In the genomic region with DNA sequence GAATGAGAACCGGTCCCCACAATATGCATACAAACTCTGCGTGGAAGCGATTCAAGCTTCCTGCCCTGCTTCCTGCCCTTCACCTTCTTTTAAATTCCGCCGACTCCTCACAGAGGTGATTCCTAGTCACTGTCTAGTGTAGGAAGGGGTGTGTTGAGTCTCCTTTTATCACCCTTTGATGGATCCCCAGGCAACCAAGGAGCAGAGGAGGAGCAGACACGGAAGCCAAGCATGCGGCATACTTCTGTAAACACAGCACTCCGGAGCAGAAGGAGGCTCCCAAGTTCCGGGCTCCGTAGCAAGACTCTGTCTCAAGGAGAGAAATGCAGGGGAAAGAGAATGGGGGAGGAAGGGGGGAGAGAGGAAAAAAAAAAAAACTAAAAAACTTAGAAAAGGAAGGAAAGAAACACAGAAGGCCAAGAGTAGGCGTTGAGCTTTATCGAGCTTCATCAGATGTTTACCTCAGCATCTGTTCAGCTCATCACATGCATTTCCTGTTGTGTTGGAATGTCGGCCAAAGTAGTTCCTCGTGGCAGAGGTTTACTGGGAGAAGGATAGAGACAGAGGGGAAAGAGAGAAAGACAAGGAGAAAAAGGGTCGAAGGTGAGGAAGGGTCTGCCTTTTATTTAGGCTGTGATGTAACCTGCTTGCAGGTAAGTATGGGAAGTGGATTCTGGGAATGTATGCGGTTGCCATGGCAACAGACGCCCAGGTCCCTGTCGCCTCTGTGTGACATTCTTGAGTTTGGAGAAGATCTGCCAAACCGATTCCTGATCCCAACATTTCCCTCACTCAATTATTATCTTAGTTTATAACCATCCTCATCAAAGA, we compare ENCODE assay signal across 7 mouse cellular contexts. TPM values are rescaled to one million over a fixed set of nuclear protein-coding genes. Genes with fewer than 3 reads are reported as not detected.
DNase-seq lines count a peak whose midpoint lies in the region; ATAC-seq lines count a peak whose summit lies in the region.

No protein-coding gene starts in this region.

- DNase-seq in ES-CJ7 (ENCODE audit: low read depth, low spot score) (peak; percentile 90), R1 (ENCODE audit: low read depth, low spot score) (peak; percentile 96)
- peak; percentile 19 to 49 for DNase-seq in heart, adult 9 months (ENCODE audit: low spot score in 2 of 2)
- no peak for DNase-seq in limb, embryonic 10.5 days (ENCODE audit: low spot score)
- DNase-seq in thymus, adult 18-20 months: no peak
- DNase-seq in layer of hippocampus, adult 9-10 months (ENCODE audit: low spot score): no peak

- 5% methylated on average over 19 of the region's 19 CpGs for WGBS in limb, embryonic 10.5 days
- 14% methylated on average over 19 of the region's 19 CpGs for WGBS in midbrain, embryonic 15.5 days

- no peak for ATAC-seq in midbrain, embryonic 15.5 days (replicated peaks)

- H3K27ac ChIP-seq in limb, embryonic 10.5 days: peak overlapping the region; percentile 56; the same call in 1 of the 2 replicates
- H3K27ac ChIP-seq in midbrain, embryonic 15.5 days: no peak overlapping the region

- H3K27me3 ChIP-seq in limb, embryonic 10.5 days (ENCODE audit: low read depth, poor library complexity, severe bottlenecking): 0 out of 2 replicates have a peak, but pooled peaks cover 6% of the 10 kb centered on the region
- H3K27me3 ChIP-seq in midbrain, embryonic 15.5 days (replicated peaks): no peaks in the 10 kb centered on the region

- no peaks in the 10 kb centered on the region for H3K9me3 ChIP-seq in limb, embryonic 10.5 days (replicated peaks)
- no peaks in the 10 kb centered on the region for H3K9me3 ChIP-seq in midbrain, embryonic 15.5 days

- H3K4me3 ChIP-seq in limb, embryonic 10.5 days: peak overlapping the region; percentile 43
- H3K4me3 ChIP-seq in midbrain, embryonic 15.5 days: peak overlapping the region; percentile 31

- no peak overlapping the region for H3K9ac ChIP-seq in midbrain, embryonic 15.5 days

- peak overlapping the region; percentile 51 for H3K4me2 ChIP-seq in midbrain, embryonic 15.5 days

- peaks cover 8% of the 10 kb centered on the region for H3K4me1 ChIP-seq in limb, embryonic 10.5 days
- H3K4me1 ChIP-seq in midbrain, embryonic 15.5 days: peaks cover 12% of the 10 kb centered on the region

- no peaks in the 10 kb centered on the region for H3K36me3 ChIP-seq in limb, embryonic 10.5 days
- H3K36me3 ChIP-seq in midbrain, embryonic 15.5 days (replicated peaks): no peaks in the 10 kb centered on the region

RNA-seq across cellular contexts. Expression of gene 4933406M09Rik, which starts 3.7 kb away (rescaled TPM):
- not detected in 2 replicates for polyA plus RNA-seq in limb, embryonic 10.5 days (2016; fragmentation: Nextera tagmentation; extraction: Ambion mirVana)
- polyA plus RNA-seq in midbrain, embryonic 15.5 days (2015; fragmentation: Nextera tagmentation; extraction: Ambion mirVana): not detected in 2 replicates

RNA-seq across cellular contexts. Expression of gene Tmem183a, which starts 20.2 kb away (rescaled TPM):
- 118 TPM in 2 replicates for polyA plus RNA-seq in limb, embryonic 10.5 days (2016; fragmentation: Nextera tagmentation; extraction: Ambion mirVana)
- 144 and 147 TPM in 2 replicates for polyA plus RNA-seq in midbrain, embryonic 15.5 days (2015; fragmentation: Nextera tagmentation; extraction: Ambion mirVana)

RNA-seq across cellular contexts. Expression of gene Cyb5r1, which starts 23.3 kb away (rescaled TPM):
- polyA plus RNA-seq in limb, embryonic 10.5 days (2016; fragmentation: Nextera tagmentation; extraction: Ambion mirVana): 41.6 and 44.4 TPM in 2 replicates
- polyA plus RNA-seq in midbrain, embryonic 15.5 days (2015; fragmentation: Nextera tagmentation; extraction: Ambion mirVana): 12.6 and 13.3 TPM in 2 replicates

RNA-seq across cellular contexts. Expression of gene Adipor1, which starts 33.2 kb away (rescaled TPM):
- 79.8 and 85.0 TPM in 2 replicates for polyA plus RNA-seq in limb, embryonic 10.5 days (2016; fragmentation: Nextera tagmentation; extraction: Ambion mirVana)
- 76.0 and 82.4 TPM in 2 replicates for polyA plus RNA-seq in midbrain, embryonic 15.5 days (2015; fragmentation: Nextera tagmentation; extraction: Ambion mirVana)

RNA-seq across cellular contexts. Expression of gene Ppfia4, which starts 49.3 kb away (rescaled TPM):
- 1.8 and 2.3 TPM in 2 replicates for polyA plus RNA-seq in limb, embryonic 10.5 days (2016; fragmentation: Nextera tagmentation; extraction: Ambion mirVana)
- 18.9 and 20.4 TPM in 2 replicates for polyA plus RNA-seq in midbrain, embryonic 15.5 days (2015; fragmentation: Nextera tagmentation; extraction: Ambion mirVana)

Comparison
In these comparisons a context has a peak if more than half of its experiments do, and no peak if none do; other contexts are left out.
1. DNase-seq: peak in ES-CJ7 (single experiment), R1 (single experiment) and heart, adult 9 months (2 of 2); none in limb, embryonic 10.5 days (single experiment), thymus, adult 18-20 months (0 of 2) and layer of hippocampus, adult 9-10 months (single experiment).